Mouse (Mus musculus): ENCODE data around the gene Lifr. TPM values are rescaled to one million over a fixed set of nuclear protein-coding genes. Genes with fewer than 3 reads are reported as not detected.

Lifr gene
- polyA plus RNA-seq, 1 experiment = 5.5 TPM

DNA sequence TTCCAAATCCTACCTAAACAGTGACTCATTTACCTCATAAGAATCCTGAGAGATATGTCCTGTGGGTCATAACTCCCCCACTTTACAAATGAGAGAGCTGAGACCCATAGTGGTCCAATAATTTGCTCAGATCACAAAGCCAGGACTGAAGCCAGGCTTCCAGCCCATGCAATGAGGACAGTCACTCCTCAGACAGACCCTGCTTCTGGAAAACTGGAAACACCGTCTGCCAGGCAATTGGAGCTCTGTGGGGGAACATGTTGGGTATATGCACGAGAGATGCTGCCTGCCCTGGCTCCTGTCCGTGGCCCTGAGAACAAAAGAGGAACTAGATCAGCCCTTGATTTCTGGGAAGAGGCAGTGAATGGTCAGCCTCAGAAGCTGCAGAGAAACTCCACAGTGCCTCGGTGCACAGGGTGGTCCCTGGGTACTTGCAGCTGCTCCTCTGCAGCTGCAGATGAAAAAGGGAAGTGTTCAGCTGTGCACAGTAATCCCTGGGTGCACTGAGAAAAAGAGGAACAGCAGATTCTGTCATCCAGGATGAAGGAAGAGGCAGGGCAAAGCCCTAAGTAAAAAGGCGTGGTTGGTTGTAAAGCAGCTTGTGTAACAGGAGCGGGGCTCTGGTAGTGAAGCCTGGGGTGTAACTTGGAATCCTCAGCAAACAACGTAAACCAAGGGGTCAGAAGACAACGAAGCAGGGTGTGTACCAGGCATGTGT lies 5.5 kb upstream of the Lifr start:
- H3K4me3 ChIP-seq (replicated peaks; ENCODE audit: control insufficient read depth, low read depth, low read length) = no peak overlapping the region
- 2% methylated on average over 8 of the region's 8 CpGs for WGBS

GRCm38 (mm10) chr15:7088691-7089090 lies 1.7 kb upstream of the Lifr start:
- TF ChIP-seq POLR2A (IDR thresholded peaks at IDR 0.05; ENCODE audit: borderline replicate concordance, control insufficient read depth, low read depth, low read length) = no peak
- no peak for TF ChIP-seq CTCF (IDR thresholded peaks at IDR 0.05; ENCODE audit: control insufficient read depth, insufficient read depth, low read length)
- H3K4me1 ChIP-seq (ENCODE audit: control insufficient read depth, insufficient read depth, low read length) = peaks cover 6% of the 10 kb centered on the region
- 3% methylated on average over 2 of the region's 2 CpGs for WGBS
- H3K4me3 ChIP-seq (replicated peaks; ENCODE audit: control insufficient read depth, low read depth, low read length) = no peak overlapping the region
- peak overlapping the region; percentile 64; the same call in 1 of the 2 replicates for H3K27ac ChIP-seq (ENCODE audit: control insufficient read depth, insufficient read depth, low read depth, low read length, poor library complexity)

More for the DNA sequence above, 5.5 kb upstream of the Lifr start:
- Histone ChIP-seq H3K4me1 (ENCODE audit: control insufficient read depth, insufficient read depth, low read length) (peaks cover 6% of the 10 kb centered on the region), H3K27ac (ENCODE audit: control insufficient read depth, insufficient read depth, low read depth, low read length, poor library complexity) (peak overlapping the region; percentile 32)
- TF ChIP-seq CTCF (IDR thresholded peaks at IDR 0.05; ENCODE audit: control insufficient read depth, insufficient read depth, low read length) (no peak), POLR2A (IDR thresholded peaks at IDR 0.05; ENCODE audit: borderline replicate concordance, control insufficient read depth, low read depth, low read length) (no peak)

GRCm38 (mm10) chr15:7092321-7092720 lies 1.9 kb downstream of the Lifr start:
- no peak overlapping the region for H3K27ac ChIP-seq (ENCODE audit: control insufficient read depth, insufficient read depth, low read depth, low read length, poor library complexity)
- no peak for TF ChIP-seq CTCF (IDR thresholded peaks at IDR 0.05; ENCODE audit: control insufficient read depth, insufficient read depth, low read length)
- no peak for TF ChIP-seq POLR2A (IDR thresholded peaks at IDR 0.05; ENCODE audit: borderline replicate concordance, control insufficient read depth, low read depth, low read length)
- peaks cover 4% of the 10 kb centered on the region; the same call in 1 of the 2 replicates for H3K4me1 ChIP-seq (ENCODE audit: control insufficient read depth, insufficient read depth, low read length)
- WGBS = under 1% methylated on average over 8 of the region's 8 CpGs
- no peak overlapping the region for H3K4me3 ChIP-seq (replicated peaks; ENCODE audit: control insufficient read depth, low read depth, low read length)

GRCm38 (mm10) chr15:7099406-7099805 lies 9.0 kb downstream of the Lifr start:
- WGBS = 73% methylated on average over 1 of the region's 1 CpGs
- Histone ChIP-seq H3K4me3 (replicated peaks; ENCODE audit: control insufficient read depth, low read depth, low read length) (no peak overlapping the region), H3K4me1 (ENCODE audit: control insufficient read depth, insufficient read depth, low read length) (no peaks in the 10 kb centered on the region), H3K27ac (ENCODE audit: control insufficient read depth, insufficient read depth, low read depth, low read length, poor library complexity) (no peak overlapping the region)
- TF ChIP-seq CTCF (IDR thresholded peaks at IDR 0.05; ENCODE audit: control insufficient read depth, insufficient read depth, low read length) (no peak), POLR2A (IDR thresholded peaks at IDR 0.05; ENCODE audit: borderline replicate concordance, control insufficient read depth, low read depth, low read length) (no peak)

DNA sequence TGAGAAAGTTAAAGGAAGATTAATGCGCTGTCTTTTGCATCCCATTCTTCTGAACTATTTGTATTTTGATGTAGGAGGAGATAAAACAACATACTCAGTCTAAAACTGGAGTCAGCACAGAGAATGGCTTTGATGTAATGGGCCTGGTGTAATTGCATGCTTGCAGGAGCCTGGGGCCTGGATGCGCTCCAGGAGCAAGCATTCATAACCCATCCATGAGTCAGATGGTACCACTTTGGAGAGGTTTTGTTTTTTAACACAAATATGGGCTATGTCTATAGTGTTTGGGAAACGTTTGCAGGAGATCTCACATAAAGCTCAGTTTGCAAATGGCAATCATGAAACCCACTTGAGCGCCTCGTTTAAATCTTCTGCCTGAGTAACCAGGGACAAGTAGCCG lies 9.8 kb downstream of the Lifr start:
- Histone ChIP-seq H3K4me3 (replicated peaks; ENCODE audit: control insufficient read depth, low read depth, low read length) (no peak overlapping the region), H3K27ac (ENCODE audit: control insufficient read depth, insufficient read depth, low read depth, low read length, poor library complexity) (no peak overlapping the region), H3K4me1 (ENCODE audit: control insufficient read depth, insufficient read depth, low read length) (no peaks in the 10 kb centered on the region)
- WGBS = 88% methylated on average over 6 of the region's 6 CpGs
- TF ChIP-seq POLR2A (IDR thresholded peaks at IDR 0.05; ENCODE audit: borderline replicate concordance, control insufficient read depth, low read depth, low read length) (no peak), CTCF (IDR thresholded peaks at IDR 0.05; ENCODE audit: control insufficient read depth, insufficient read depth, low read length) (no peak)

DNA sequence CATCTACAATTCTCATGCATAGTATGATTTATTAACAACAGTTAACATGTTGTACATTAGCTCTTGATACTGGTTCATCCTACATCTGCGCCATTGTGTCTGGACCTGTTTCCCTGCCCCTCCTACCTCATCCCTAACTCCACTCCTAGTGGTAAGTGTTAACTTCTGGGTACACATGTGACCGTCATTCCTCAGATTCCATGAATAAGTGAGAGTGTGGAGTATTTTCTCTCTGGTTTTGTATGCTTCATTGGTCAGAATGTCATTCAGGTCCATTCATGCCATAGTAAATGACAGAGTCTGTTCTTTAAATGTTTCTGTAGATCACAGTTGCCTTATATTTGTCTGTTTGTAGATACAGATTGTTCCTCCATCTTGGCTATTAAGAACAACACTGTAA lies 12.6 kb downstream of the Lifr start:
- H3K4me3 ChIP-seq (replicated peaks; ENCODE audit: control insufficient read depth, low read depth, low read length) = no peak overlapping the region
- 86% methylated on average over 2 of the region's 2 CpGs for WGBS
- TF ChIP-seq POLR2A (IDR thresholded peaks at IDR 0.05; ENCODE audit: borderline replicate concordance, control insufficient read depth, low read depth, low read length) = no peak
- no peaks in the 10 kb centered on the region for H3K4me1 ChIP-seq (ENCODE audit: control insufficient read depth, insufficient read depth, low read length)
- no peak overlapping the region for H3K27ac ChIP-seq (ENCODE audit: control insufficient read depth, insufficient read depth, low read depth, low read length, poor library complexity)

- TF ChIP-seq CTCF (IDR thresholded peaks at IDR 0.05; ENCODE audit: control insufficient read depth, insufficient read depth, low read length) (no peak), POLR2A (IDR thresholded peaks at IDR 0.05; ENCODE audit: borderline replicate concordance, control insufficient read depth, low read depth, low read length) (no peak)
- no peak overlapping the region for H3K4me3 ChIP-seq (replicated peaks; ENCODE audit: control insufficient read depth, low read depth, low read length)
- H3K4me1 ChIP-seq (ENCODE audit: control insufficient read depth, insufficient read depth, low read length) = no peaks in the 10 kb centered on the region
- WGBS = 79% methylated on average over 5 of the region's 5 CpGs
- H3K27ac ChIP-seq (ENCODE audit: control insufficient read depth, insufficient read depth, low read depth, low read length, poor library complexity) = no peak overlapping the region
Observed at GRCm38 (mm10) chr15:7105224-7105623, 14.8 kb downstream of the Lifr start.

GRCm38 (mm10) chr15:7108160-7108559 lies 17.7 kb downstream of the Lifr start:
- TF ChIP-seq POLR2A (IDR thresholded peaks at IDR 0.05; ENCODE audit: borderline replicate concordance, control insufficient read depth, low read depth, low read length) (no peak), CTCF (IDR thresholded peaks at IDR 0.05; ENCODE audit: control insufficient read depth, insufficient read depth, low read length) (no peak)
- no peak overlapping the region for H3K27ac ChIP-seq (ENCODE audit: control insufficient read depth, insufficient read depth, low read depth, low read length, poor library complexity)
- H3K4me1 ChIP-seq (ENCODE audit: control insufficient read depth, insufficient read depth, low read length) = no peaks in the 10 kb centered on the region
- 87% methylated on average over 6 of the region's 6 CpGs for whole genome bisulfite sequencing
- no peak overlapping the region for H3K4me3 ChIP-seq (replicated peaks; ENCODE audit: control insufficient read depth, low read depth, low read length)

All from bone marrow, adult 2 months (tissue).